Mouse (Mus musculus) heart, adult 8-10 months (tissue): ENCODE data around the gene Vps8. TPM values are rescaled to one million over a fixed set of nuclear protein-coding genes. Genes with fewer than 3 reads are reported as not detected.
"Not testable (repeated sequence)": the region's sequence is repeated elsewhere in the genome, so short reads cannot be mapped to it uniquely, and the experiment has no call there.

Source experiments
- DNase-seq: peaks from one replicate; pipeline ENCODE4 v3.0.0; 2022; ENCODE audit warnings: low spot score
- total RNA-seq, 4 experiments: library from RNA; stranded (reverse); gene quantifications; 2 replicates each; pipeline ENCODE4 v1.2.4; 2022

Vps8 gene
- total RNA-seq, 4 experiments from 2014 or later, result 24.2 to 30.6 (median 27.2) TPM

GRCm38 (mm10) chr16:21664633-21665363 is 241.9 kb downstream of the Vps8 start:
- DNase-seq, result no peak

GRCm38 (mm10) chr16:21665423-21665986 is 242.6 kb downstream of the Vps8 start:
- DNase-seq, result no peak

GRCm38 (mm10) chr16:21671878-21672277 is 249.0 kb downstream of the Vps8 start:
- no peak for DNase-seq

- DNase-seq, result not testable (repeated sequence)
These were observed 250.1 kb downstream of the Vps8 start for GRCm38 (mm10) chr16:21673046-21673445.

- not testable (repeated sequence) for DNase-seq
These were observed 250.7 kb downstream of the Vps8 start for GRCm38 (mm10) chr16:21673651-21674050.

GRCm38 (mm10) chr16:21676791-21677190 is 253.9 kb downstream of the Vps8 start:
- no peak for DNase-seq

GRCm38 (mm10) chr16:21687406-21687805 is 264.5 kb downstream of the Vps8 start:
- DNase-seq, result no peak

- DNase-seq, result no peak
These were observed 266.2 kb downstream of the Vps8 start for GRCm38 (mm10) chr16:21689141-21689540.

GRCm38 (mm10) chr16:21690216-21690755 is 267.4 kb downstream of the Vps8 start:
- DNase-seq, result no peak

- peak; percentile 59 for DNase-seq
These were observed 271.1 kb downstream of the Vps8 start for GRCm38 (mm10) chr16:21693981-21694462.

Other genes starting within 250 kb of the Vps8 start
- gene Ephb3, start 218.4 kb upstream of the Vps8 start, total RNA-seq, result 10 to 100 TPM in 2 of 4 experiments, 1 to 10 TPM in 2; 7.1 to 10.0 (median 8.8) TPM